Mouse (Mus musculus): Measurements from ENCODE around the gene Dld. TPM values are rescaled to one million over a fixed set of nuclear protein-coding genes. Genes with fewer than 3 reads are reported as not detected.

Dld gene
- total RNA-seq, 2 experiments from 2014 or later: 106 to 108 TPM

- no peak for DNase-seq (ENCODE audit: low spot score in 2 of 2)
- H3K4me3 ChIP-seq: no peak overlapping the region
- H3K27ac ChIP-seq: no peak overlapping the region
- no peak for TF ChIP-seq CTCF (conservative IDR thresholded peaks at IDR 0.05)
Observed at GRCm38 (mm10) chr12:31299676-31300197, 51.5 kb downstream of the Dld start.

- no peak for DNase-seq (ENCODE audit: low spot score in 2 of 2)
- no peak overlapping the region for H3K27ac ChIP-seq
- TF ChIP-seq CTCF (conservative IDR thresholded peaks at IDR 0.05): no peak
- no peak overlapping the region for H3K4me3 ChIP-seq
Observed at GRCm38 (mm10) chr12:31299126-31299525, 52.1 kb downstream of the Dld start.

GRCm38 (mm10) chr12:31298530-31298929, 52.7 kb downstream of the Dld start:
- no peak for DNase-seq (ENCODE audit: low spot score in 2 of 2)
- Histone ChIP-seq H3K4me3 (no peak overlapping the region), H3K27ac (no peak overlapping the region)
- TF ChIP-seq CTCF (conservative IDR thresholded peaks at IDR 0.05): no peak

- H3K4me3 ChIP-seq: no peak overlapping the region
- no peak for DNase-seq (ENCODE audit: low spot score in 2 of 2)
- no peak overlapping the region for H3K27ac ChIP-seq
- TF ChIP-seq CTCF (conservative IDR thresholded peaks at IDR 0.05): no peak
Observed at GRCm38 (mm10) chr12:31298122-31298521, 53.1 kb downstream of the Dld start.

- no peak overlapping the region for H3K4me3 ChIP-seq
- no peak overlapping the region for H3K27ac ChIP-seq
- no peak for TF ChIP-seq CTCF (conservative IDR thresholded peaks at IDR 0.05)
- DNase-seq (ENCODE audit: low spot score in 2 of 2): no peak
Observed at GRCm38 (mm10) chr12:31296097-31296496, 55.2 kb downstream of the Dld start.

GRCm38 (mm10) chr12:31295505-31295904, 55.7 kb downstream of the Dld start:
- DNase-seq (ENCODE audit: low spot score in 2 of 2): no peak
- no peak overlapping the region for H3K27ac ChIP-seq
- H3K4me3 ChIP-seq: no peak overlapping the region
- no peak for TF ChIP-seq CTCF (conservative IDR thresholded peaks at IDR 0.05)

GRCm38 (mm10) chr12:31294996-31295395, 56.3 kb downstream of the Dld start:
- H3K27ac ChIP-seq: no peak overlapping the region
- no peak for DNase-seq (ENCODE audit: low spot score in 2 of 2)
- no peak for TF ChIP-seq CTCF (conservative IDR thresholded peaks at IDR 0.05)

GRCm38 (mm10) chr12:31294526-31294925, 56.7 kb downstream of the Dld start:
- no peak for DNase-seq (ENCODE audit: low spot score in 2 of 2)
- H3K27ac ChIP-seq: no peak overlapping the region
- no peak overlapping the region for H3K4me3 ChIP-seq
- TF ChIP-seq CTCF (conservative IDR thresholded peaks at IDR 0.05): no peak

More at GRCm38 (mm10) chr12:31294996-31295395, 56.3 kb downstream of the Dld start:
- H3K4me3 ChIP-seq: no peak overlapping the region

GRCm38 (mm10) chr12:31293361-31294142, 57.7 kb downstream of the Dld start:
- Histone ChIP-seq H3K4me3 (no peak overlapping the region), H3K27ac (no peak overlapping the region)
- TF ChIP-seq CTCF (conservative IDR thresholded peaks at IDR 0.05): no peak
- DNase-seq (ENCODE audit: low spot score in 2 of 2): no peak

GRCm38 (mm10) chr12:31290951-31291350, 60.3 kb downstream of the Dld start:
- DNase-seq (ENCODE audit: low spot score in 2 of 2): no peak
- Histone ChIP-seq H3K27ac (no peak overlapping the region), H3K4me3 (no peak overlapping the region)
- TF ChIP-seq CTCF (conservative IDR thresholded peaks at IDR 0.05): no peak

- Histone ChIP-seq H3K27ac (no peak overlapping the region), H3K4me3 (no peak overlapping the region)
- no peak for TF ChIP-seq CTCF (conservative IDR thresholded peaks at IDR 0.05)
- no peak for DNase-seq (ENCODE audit: low spot score in 2 of 2)
Observed at GRCm38 (mm10) chr12:31289046-31289445, 62.2 kb downstream of the Dld start.

GRCm38 (mm10) chr12:31283617-31284136, 67.6 kb downstream of the Dld start:
- Histone ChIP-seq H3K27ac (no peak overlapping the region), H3K4me3 (no peak overlapping the region)
- TF ChIP-seq CTCF (conservative IDR thresholded peaks at IDR 0.05): no peak
- no peak for DNase-seq (ENCODE audit: low spot score in 2 of 2)

GRCm38 (mm10) chr12:31283131-31283530, 68.1 kb downstream of the Dld start:
- no peak overlapping the region for H3K27ac ChIP-seq
- no peak for DNase-seq (ENCODE audit: low spot score in 2 of 2)
- no peak for TF ChIP-seq CTCF (conservative IDR thresholded peaks at IDR 0.05)

GRCm38 (mm10) chr12:31282241-31282640, 69.0 kb downstream of the Dld start:
- H3K27ac ChIP-seq: no peak overlapping the region
- DNase-seq (ENCODE audit: low spot score in 2 of 2): no peak
- no peak overlapping the region for H3K4me3 ChIP-seq
- no peak for TF ChIP-seq CTCF (conservative IDR thresholded peaks at IDR 0.05)

More at GRCm38 (mm10) chr12:31283131-31283530, 68.1 kb downstream of the Dld start:
- H3K4me3 ChIP-seq: no peak overlapping the region

Other genes with a start within 250 kb of the Dld start
- gene Gm6993, start 110.7 kb downstream of the Dld start, total RNA-seq (2021): not detected
- 10 to 100 TPM; 37.8 to 46.8 TPM for gene Lamb1, start 86.2 kb downstream of the Dld start, total RNA-seq (2021)
- gene Slc26a3, start 39.4 kb upstream of the Dld start, total RNA-seq (2021): under 1 TPM; 0.15 to 0.56 TPM
- gene Cbll1, start 148.2 kb upstream of the Dld start, total RNA-seq (2021): 10 to 100 TPM; 23.7 to 27.1 TPM
- 10 to 100 TPM; 10.5 to 11.3 TPM for gene Slc26a4, start 208.5 kb upstream of the Dld start, total RNA-seq (2021)